Mouse (Mus musculus): ENCODE results near the gene Ndufa11. TPM values are rescaled to one million over a fixed set of nuclear protein-coding genes. Genes with fewer than 3 reads are reported as not detected.
A peak's percentile ranks its signal among the peaks of the same experiment; 100 is the strongest.

Ndufa11 gene
- polyA plus RNA-seq, 1 experiment from 2014 or later: 419 TPM

GRCm38 (mm10) chr17:56716655-56717362, 758 bp upstream of the Ndufa11 start:
- peaks cover 32% of the 10 kb centered on the region for H3K4me1 ChIP-seq (replicated peaks)
- ATAC-seq (ENCODE audit: insufficient number of reproducible peaks, insufficient read depth, low FRiP score, low TSS enrichment, low read depth): peak; percentile 92
- H3K9ac ChIP-seq (replicated peaks): peak overlapping the region; percentile 91
- H3K4me3 ChIP-seq (replicated peaks): peak overlapping the region; percentile 82
- no peaks in the 10 kb centered on the region for H3K9me3 ChIP-seq
- H3K27ac ChIP-seq: peak overlapping the region; percentile 85
- no peaks in the 10 kb centered on the region for H3K27me3 ChIP-seq
- H3K4me2 ChIP-seq: peak overlapping the region; percentile 77
- under 1% methylated on average over 55 of the region's 55 CpGs for WGBS
- H3K36me3 ChIP-seq: peaks cover 24% of the 10 kb centered on the region

- no peak overlapping the region for H3K4me2 ChIP-seq
- H3K4me3 ChIP-seq (replicated peaks): no peak overlapping the region
- no peaks in the 10 kb centered on the region for H3K27me3 ChIP-seq
- no peak for ATAC-seq (ENCODE audit: insufficient number of reproducible peaks, insufficient read depth, low FRiP score, low TSS enrichment, low read depth)
- peaks cover 51% of the 10 kb centered on the region for H3K4me1 ChIP-seq (replicated peaks)
- peaks cover 45% of the 10 kb centered on the region for H3K36me3 ChIP-seq
- H3K9ac ChIP-seq (replicated peaks): peak overlapping the region; percentile 13; the same call in 1 of the 2 replicates
- WGBS: 23% methylated on average over 5 of the region's 5 CpGs
- peak overlapping the region; percentile 70 for H3K27ac ChIP-seq
- no peaks in the 10 kb centered on the region for H3K9me3 ChIP-seq
Measured at GRCm38 (mm10) chr17:56722441-56722840, 4.9 kb downstream of the Ndufa11 start.

GRCm38 (mm10) chr17:56723419-56724161, 6.0 kb downstream of the Ndufa11 start:
- WGBS: 77% methylated on average over 11 of the region's 11 CpGs
- Histone ChIP-seq H3K9me3 (no peaks in the 10 kb centered on the region), H3K36me3 (peaks cover 45% of the 10 kb centered on the region), H3K4me2 (no peak overlapping the region), H3K4me3 (replicated peaks) (no peak overlapping the region), H3K27ac (peak overlapping the region; percentile 70), H3K9ac (replicated peaks) (no peak overlapping the region), H3K4me1 (replicated peaks) (peaks cover 57% of the 10 kb centered on the region), H3K27me3 (peaks cover 5% of the 10 kb centered on the region; the same call in 1 of the 2 replicates)
- 0 out of 2 replicates have a peak, but pooled peaks have one; percentile 33 for ATAC-seq (ENCODE audit: insufficient number of reproducible peaks, insufficient read depth, low FRiP score, low TSS enrichment, low read depth)

- Histone ChIP-seq H3K9ac (replicated peaks) (no peak overlapping the region), H3K4me3 (replicated peaks) (no peak overlapping the region), H3K9me3 (no peaks in the 10 kb centered on the region), H3K36me3 (peaks cover 29% of the 10 kb centered on the region), H3K27ac (peak overlapping the region; percentile 79), H3K4me1 (replicated peaks) (peaks cover 54% of the 10 kb centered on the region), H3K4me2 (0 out of 2 replicates have a peak overlapping the region, but pooled peaks have one; percentile 6), H3K27me3 (peaks cover 13% of the 10 kb centered on the region; the same call in 1 of the 2 replicates)
- 3% methylated on average over 7 of the region's 7 CpGs for WGBS
- ATAC-seq (ENCODE audit: insufficient number of reproducible peaks, insufficient read depth, low FRiP score, low TSS enrichment, low read depth): peak; percentile 16
Measured at GRCm38 (mm10) chr17:56727029-56727649, 9.6 kb downstream of the Ndufa11 start.

- WGBS: 6% methylated on average over 12 of the region's 12 CpGs
- H3K9ac ChIP-seq (replicated peaks): no peak overlapping the region
- no peak overlapping the region for H3K4me3 ChIP-seq (replicated peaks)
- H3K27ac ChIP-seq: peak overlapping the region; percentile 79
- peaks cover 24% of the 10 kb centered on the region for H3K36me3 ChIP-seq
- H3K27me3 ChIP-seq: peaks cover 13% of the 10 kb centered on the region; the same call in 1 of the 2 replicates
- H3K4me1 ChIP-seq (replicated peaks): peaks cover 49% of the 10 kb centered on the region
- H3K4me2 ChIP-seq: 0 out of 2 replicates have a peak overlapping the region, but pooled peaks have one; percentile 6
- no peak for ATAC-seq (ENCODE audit: insufficient number of reproducible peaks, insufficient read depth, low FRiP score, low TSS enrichment, low read depth)
- H3K9me3 ChIP-seq: no peaks in the 10 kb centered on the region
Measured at GRCm38 (mm10) chr17:56727659-56728058, 10.1 kb downstream of the Ndufa11 start.

GRCm38 (mm10) chr17:56728117-56728516, 10.6 kb downstream of the Ndufa11 start:
- WGBS: 15% methylated on average over 12 of the region's 12 CpGs
- Histone ChIP-seq H3K9ac (replicated peaks) (no peak overlapping the region; the same call in 1 of the 2 replicates), H3K4me2 (no peak overlapping the region), H3K9me3 (no peaks in the 10 kb centered on the region), H3K36me3 (peaks cover 19% of the 10 kb centered on the region), H3K4me3 (replicated peaks) (no peak overlapping the region), H3K4me1 (replicated peaks) (peaks cover 44% of the 10 kb centered on the region), H3K27me3 (peaks cover 15% of the 10 kb centered on the region; the same call in 1 of the 2 replicates), H3K27ac (0 out of 2 replicates have a peak overlapping the region, but pooled peaks have one; percentile 79)
- ATAC-seq (ENCODE audit: insufficient number of reproducible peaks, insufficient read depth, low FRiP score, low TSS enrichment, low read depth): no peak

GRCm38 (mm10) chr17:56729151-56729550, 11.6 kb downstream of the Ndufa11 start:
- Histone ChIP-seq H3K9ac (replicated peaks) (no peak overlapping the region), H3K27ac (no peak overlapping the region), H3K27me3 (peaks cover 19% of the 10 kb centered on the region), H3K4me3 (replicated peaks) (no peak overlapping the region), H3K9me3 (no peaks in the 10 kb centered on the region), H3K36me3 (peaks cover 10% of the 10 kb centered on the region; the same call in 1 of the 2 replicates), H3K4me2 (no peak overlapping the region), H3K4me1 (replicated peaks) (peaks cover 36% of the 10 kb centered on the region)
- ATAC-seq (ENCODE audit: insufficient number of reproducible peaks, insufficient read depth, low FRiP score, low TSS enrichment, low read depth): no peak
- WGBS: 47% methylated on average over 6 of the region's 6 CpGs

- H3K9ac ChIP-seq (replicated peaks): no peak overlapping the region
- ATAC-seq (ENCODE audit: insufficient number of reproducible peaks, insufficient read depth, low FRiP score, low TSS enrichment, low read depth): no peak
- H3K4me3 ChIP-seq (replicated peaks): no peak overlapping the region
- peaks cover 22% of the 10 kb centered on the region for H3K27me3 ChIP-seq
- WGBS: 62% methylated on average over 2 of the region's 2 CpGs
- H3K4me2 ChIP-seq: no peak overlapping the region
- peaks cover 36% of the 10 kb centered on the region for H3K4me1 ChIP-seq (replicated peaks)
- no peak overlapping the region for H3K27ac ChIP-seq
- 0 out of 2 replicates have a peak, but pooled peaks cover 6% of the 10 kb centered on the region for H3K36me3 ChIP-seq
- no peaks in the 10 kb centered on the region for H3K9me3 ChIP-seq
Measured at GRCm38 (mm10) chr17:56729656-56730055, 12.1 kb downstream of the Ndufa11 start.

- no peaks in the 10 kb centered on the region for H3K9me3 ChIP-seq
- H3K36me3 ChIP-seq: no peaks in the 10 kb centered on the region
- no peak overlapping the region for H3K9ac ChIP-seq (replicated peaks)
- WGBS: 40% methylated on average over 8 of the region's 8 CpGs
- H3K27me3 ChIP-seq: peaks cover 27% of the 10 kb centered on the region
- no peaks in the 10 kb centered on the region for H3K4me1 ChIP-seq (replicated peaks)
- no peak overlapping the region for H3K4me3 ChIP-seq (replicated peaks)
- H3K4me2 ChIP-seq: no peak overlapping the region
- H3K27ac ChIP-seq: no peak overlapping the region
- no peak for ATAC-seq (ENCODE audit: insufficient number of reproducible peaks, insufficient read depth, low FRiP score, low TSS enrichment, low read depth)
Measured at GRCm38 (mm10) chr17:56736534-56736933, 19.0 kb downstream of the Ndufa11 start.

GRCm38 (mm10) chr17:56738221-56738620, 20.7 kb downstream of the Ndufa11 start:
- Histone ChIP-seq H3K27ac (no peak overlapping the region), H3K27me3 (peaks cover 23% of the 10 kb centered on the region), H3K9ac (replicated peaks) (no peak overlapping the region), H3K4me3 (replicated peaks) (no peak overlapping the region), H3K4me1 (replicated peaks) (no peaks in the 10 kb centered on the region), H3K36me3 (no peaks in the 10 kb centered on the region), H3K4me2 (no peak overlapping the region), H3K9me3 (no peaks in the 10 kb centered on the region)
- 84% methylated on average over 10 of the region's 10 CpGs for WGBS
- no peak for ATAC-seq (ENCODE audit: insufficient number of reproducible peaks, insufficient read depth, low FRiP score, low TSS enrichment, low read depth)

Measured in limb, embryonic 12.5 days (tissue).